Mouse (Mus musculus) liver, embryonic 12.5 days (tissue): ENCODE data around the gene Bola3. TPM values are rescaled to one million over a fixed set of nuclear protein-coding genes. Genes with fewer than 3 reads are reported as not detected.

Experiments used
- ATAC-seq: fragments of 200-750 bp; cut with Nextera tagmentation; 2 replicates; pipeline ENCODE4 v1.8.0; 2017; ENCODE audit warnings: moderate number of reproducible peaks, mild to moderate bottlenecking, moderate library complexity
- H3K27ac ChIP-seq: fragments of 300-500 bp; sonication (generic); 2 replicates; pipeline ENCODE4 v1.5.1; 2016; ENCODE audit warnings: mild to moderate bottlenecking
- H3K27me3 ChIP-seq: fragments of 300-500 bp; sonication (generic); replicated peaks from 2 replicates; pipeline ENCODE4 v1.6.1; 2016; ENCODE audit warnings: mild to moderate bottlenecking, moderate library complexity
- H3K36me3 ChIP-seq: fragments of 300-500 bp; sonication (generic); 2 replicates; pipeline ENCODE4 v1.6.1; 2016; ENCODE audit warnings: mild to moderate bottlenecking, moderate library complexity
- H3K4me1 ChIP-seq: fragments of 300-500 bp; sonication (generic); 2 replicates; pipeline ENCODE4 v1.6.1; 2016
- H3K4me2 ChIP-seq: fragments of 300-500 bp; sonication (generic); 2 replicates; pipeline ENCODE4 v1.6.1; 2016; ENCODE audit warnings: mild to moderate bottlenecking, moderate library complexity
- H3K4me3 ChIP-seq: fragments of 300-500 bp; sonication (generic); 2 replicates; pipeline ENCODE4 v1.5.1; 2016; ENCODE audit warnings: mild to moderate bottlenecking, moderate library complexity
- H3K9ac ChIP-seq: fragments of 300-500 bp; sonication (generic); 2 replicates; pipeline ENCODE4 v1.6.1; 2016; ENCODE audit warnings: mild to moderate bottlenecking, moderate library complexity
- H3K9me3 ChIP-seq: fragments of 300-500 bp; sonication (generic); replicated peaks from 2 replicates; pipeline ENCODE4 v1.6.1; 2016; ENCODE audit warnings: mild to moderate bottlenecking, moderate library complexity
- WGBS: fragments of 180-500 bp; shearing (Covaris S2); methylation state at CpG from one replicate; pipeline ENCODE4 v1.1.7; 2016; ENCODE audit not compliant: insufficient replicate concordance; 5-methylcytosine and 5-hydroxymethylcytosine counted together
- polyA plus RNA-seq: library from polyadenylated mRNA; unstranded; fragments of >200 nt; fragmentation: Nextera tagmentation; extraction: Ambion mirVana; gene quantifications from 2 replicates; pipeline ENCODE4 v1.2.1, GENCODE M21; 2016

Gene Bola3
- polyA plus RNA-seq = 314 and 322 TPM in 2 replicates

DNA sequence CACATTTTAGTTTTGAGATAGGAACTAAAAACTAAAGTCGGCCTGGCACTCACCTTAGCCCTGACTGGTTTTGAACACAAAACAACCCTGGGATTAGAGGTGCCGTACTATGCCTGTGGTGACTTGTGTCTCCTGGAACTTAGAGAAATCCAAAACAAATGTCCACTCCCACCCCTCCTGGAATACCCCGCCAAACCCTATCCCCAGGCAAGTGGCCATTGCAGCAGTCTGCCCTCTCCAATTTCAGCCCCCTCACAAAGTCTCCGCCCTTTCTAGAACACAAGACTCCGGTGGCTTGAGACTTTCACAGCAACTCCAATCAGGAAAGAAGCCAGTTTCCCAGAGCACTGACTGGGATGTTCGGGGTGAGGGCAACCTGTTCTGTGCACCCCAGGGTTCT lies at the start of gene Bola3:
TSS of gene Bola3 (plus strand) at position 275 of the 400 bp plus-strand sequence.
- ATAC-seq = no peak
- peak within 1 kb of the TSS; percentile 76 for H3K4me2 ChIP-seq
- H3K36me3 ChIP-seq = peaks cover 54% of the 10 kb centered on the region
- peak within 1 kb of the TSS; percentile 95 for H3K9ac ChIP-seq
- H3K4me1 ChIP-seq = peaks cover 48% of the 10 kb centered on the region
- no peaks in the 10 kb centered on the region for H3K9me3 ChIP-seq
- no peaks in the 10 kb centered on the region for H3K27me3 ChIP-seq
- peak within 1 kb of the TSS; percentile 83 for H3K4me3 ChIP-seq
- H3K27ac ChIP-seq = peak within 1 kb of the TSS; percentile 98
- 39% methylated on average over 6 of the region's 6 CpGs for WGBS

DNA sequence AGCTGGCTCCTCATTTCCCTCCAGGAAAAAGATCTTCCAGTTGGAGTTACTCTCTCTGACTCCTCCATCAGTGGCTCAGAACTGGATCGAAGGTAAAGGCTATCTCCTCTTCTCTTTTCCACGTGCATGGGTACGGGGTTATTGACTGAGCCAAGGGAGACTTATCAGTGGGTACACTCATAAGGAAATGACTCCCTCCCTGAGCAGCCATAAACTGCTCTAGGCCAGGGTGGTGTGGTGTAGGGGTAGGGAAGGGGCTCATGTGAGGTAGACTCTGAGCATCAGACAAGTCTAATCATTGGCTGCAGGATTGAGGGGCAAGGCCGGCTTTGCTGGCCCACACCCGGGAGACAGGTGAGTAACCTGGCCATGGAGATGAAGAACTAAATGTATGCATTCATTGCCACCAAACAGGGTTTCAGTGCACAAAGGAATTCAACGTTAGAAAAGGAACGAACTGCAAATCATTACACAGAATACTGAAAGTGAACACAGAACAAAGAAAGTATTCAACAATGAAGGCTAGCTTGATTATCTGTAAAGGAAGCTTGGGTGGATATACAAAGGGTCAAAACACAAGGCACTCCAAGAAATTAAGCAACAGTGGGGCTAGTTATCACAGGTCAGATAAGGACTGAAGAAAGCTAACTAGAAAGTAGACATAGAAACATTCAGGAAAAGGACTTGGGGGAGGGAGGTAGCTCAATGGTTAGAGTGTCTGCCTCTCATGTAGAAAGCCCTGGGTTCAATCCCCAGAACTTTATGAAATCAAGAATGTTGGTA lies 48.3 kb upstream of the Bola3 start:
- Histone ChIP-seq H3K27me3 (peaks cover 22% of the 10 kb centered on the region), H3K9ac (no peak overlapping the region), H3K36me3 (peaks cover 27% of the 10 kb centered on the region), H3K9me3 (no peaks in the 10 kb centered on the region), H3K4me2 (no peak overlapping the region), H3K4me3 (no peak overlapping the region), H3K4me1 (no peaks in the 10 kb centered on the region), H3K27ac (no peak overlapping the region)
- 58% methylated on average over 7 of the region's 7 CpGs for WGBS
- no peak for ATAC-seq

DNA sequence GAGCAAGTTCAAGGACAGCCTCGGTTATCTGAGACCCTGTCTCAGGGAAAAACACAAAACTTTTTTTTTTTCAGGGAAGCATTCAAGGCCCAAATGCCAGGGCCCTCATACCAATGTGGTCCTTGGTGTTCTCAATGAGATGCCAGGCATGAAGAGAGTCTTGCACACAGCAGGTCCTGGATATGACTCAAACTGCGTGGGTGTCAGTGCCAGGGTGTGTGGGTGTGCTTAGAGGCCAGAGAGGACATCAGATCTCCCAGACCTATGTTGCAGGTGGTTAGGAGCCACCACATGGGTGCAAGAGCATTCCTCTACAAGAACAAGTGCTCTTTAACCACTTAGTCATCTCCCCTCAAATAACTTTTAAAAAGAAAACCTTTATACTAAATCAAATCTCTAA lies 47.7 kb upstream of the Bola3 start:
- Histone ChIP-seq H3K4me1 (no peaks in the 10 kb centered on the region), H3K27ac (no peak overlapping the region), H3K4me2 (no peak overlapping the region), H3K9me3 (no peaks in the 10 kb centered on the region), H3K4me3 (no peak overlapping the region), H3K27me3 (peaks cover 22% of the 10 kb centered on the region), H3K36me3 (peaks cover 34% of the 10 kb centered on the region), H3K9ac (no peak overlapping the region)
- no peak for ATAC-seq
- WGBS = 75% methylated on average over 2 of the region's 2 CpGs

DNA sequence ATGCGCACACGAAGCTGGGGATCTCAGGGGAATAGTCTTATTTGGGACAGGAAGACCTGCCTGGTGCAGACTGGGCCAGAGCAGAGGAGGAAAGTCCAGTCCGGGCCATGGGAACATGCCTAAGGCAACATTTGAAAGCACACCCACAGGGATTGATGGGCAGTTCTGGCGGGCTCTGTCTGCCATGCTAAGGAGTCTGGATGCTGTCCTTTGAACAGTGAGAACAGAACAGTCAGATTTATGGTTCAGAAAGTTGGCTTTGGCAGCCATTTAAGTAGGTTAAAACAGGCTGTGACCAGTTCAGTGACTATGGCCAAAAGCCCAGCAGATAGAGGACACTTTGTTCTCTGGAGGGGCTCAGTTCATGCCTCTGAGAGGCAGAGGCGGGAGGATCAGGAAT lies 46.7 kb upstream of the Bola3 start:
- Histone ChIP-seq H3K4me3 (no peak overlapping the region), H3K9me3 (no peaks in the 10 kb centered on the region), H3K4me2 (no peak overlapping the region), H3K4me1 (no peaks in the 10 kb centered on the region), H3K27ac (no peak overlapping the region), H3K27me3 (peaks cover 22% of the 10 kb centered on the region), H3K9ac (no peak overlapping the region), H3K36me3 (peaks cover 43% of the 10 kb centered on the region)
- 81% methylated on average over 5 of the region's 5 CpGs for WGBS
- peak; percentile 18; the same call in 1 of the 2 replicates for ATAC-seq

DNA sequence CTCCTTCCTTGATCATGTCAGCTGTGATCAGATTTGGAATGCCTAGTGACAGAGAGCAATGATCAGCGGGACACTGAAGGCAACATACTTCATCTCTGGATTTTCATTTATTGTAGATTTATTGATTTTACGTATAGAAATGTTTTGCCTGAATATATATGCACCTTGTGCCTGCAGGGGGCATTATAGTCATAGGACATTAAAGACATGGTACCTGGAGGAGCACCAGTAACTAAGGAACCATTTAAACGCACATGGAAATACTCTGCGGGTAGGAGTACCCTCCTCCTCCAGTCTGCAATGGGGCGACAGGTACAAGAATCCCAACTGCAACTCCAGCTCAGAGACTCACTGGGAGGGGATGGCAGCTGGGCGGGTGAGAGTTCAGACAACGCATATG lies 39.9 kb upstream of the Bola3 start:
- H3K9me3 ChIP-seq = no peaks in the 10 kb centered on the region
- no peak for ATAC-seq

DNA sequence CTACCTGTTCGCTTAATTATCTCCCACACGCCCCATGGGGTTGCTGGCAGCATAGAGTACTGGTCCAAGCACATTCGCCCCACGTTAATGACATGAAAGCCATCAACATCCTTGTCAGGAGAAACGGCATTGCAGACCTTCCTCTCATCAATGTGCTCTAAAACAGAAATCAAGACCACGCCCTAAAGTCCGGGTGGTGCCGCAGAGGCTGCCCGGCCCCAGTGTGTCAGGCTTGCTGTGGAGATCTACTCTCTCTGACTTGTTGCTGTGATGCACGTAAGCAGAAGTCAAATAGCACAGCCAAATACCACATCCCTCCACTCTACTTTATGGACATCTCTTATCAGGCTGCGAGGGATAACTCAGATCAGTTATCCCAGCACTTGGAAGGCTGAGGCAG lies 37.7 kb upstream of the Bola3 start:
- peak overlapping the region; percentile 12 for H3K9ac ChIP-seq
- H3K27ac ChIP-seq = peak overlapping the region; percentile 87

More for the DNA sequence above, 39.9 kb upstream of the Bola3 start:
- Histone ChIP-seq H3K27ac (no peak overlapping the region), H3K27me3 (no peaks in the 10 kb centered on the region), H3K4me1 (peaks cover 36% of the 10 kb centered on the region), H3K36me3 (peaks cover 100% of the 10 kb centered on the region), H3K9ac (no peak overlapping the region), H3K4me3 (no peak overlapping the region), H3K4me2 (no peak overlapping the region)
- 85% methylated on average over 7 of the region's 7 CpGs for WGBS

DNA sequence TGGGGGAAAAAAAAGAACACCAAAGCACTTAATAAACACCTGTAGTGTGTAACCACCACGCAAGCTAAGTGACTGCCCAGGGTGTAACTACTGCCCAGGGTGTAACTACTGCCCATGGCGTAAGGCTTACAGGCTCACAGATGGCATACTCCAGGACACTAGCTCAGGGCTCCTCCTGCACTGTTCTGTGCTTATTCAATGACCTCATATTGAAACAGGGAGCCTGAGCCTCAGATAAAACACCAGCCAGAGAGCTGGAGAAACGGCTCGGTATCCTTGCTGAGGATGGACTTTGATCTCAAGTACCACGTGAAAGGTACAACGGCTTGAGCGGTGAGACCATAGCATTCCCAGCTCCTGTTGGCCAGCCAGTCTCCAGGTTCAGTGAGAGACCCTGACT lies 36.9 kb upstream of the Bola3 start:
- ATAC-seq = no peak
- no peaks in the 10 kb centered on the region for H3K27me3 ChIP-seq
- H3K4me1 ChIP-seq = peaks cover 63% of the 10 kb centered on the region
- no peaks in the 10 kb centered on the region for H3K9me3 ChIP-seq
- no peak overlapping the region for H3K4me3 ChIP-seq
- H3K36me3 ChIP-seq = peaks cover 78% of the 10 kb centered on the region
- peak overlapping the region; percentile 64 for H3K9ac ChIP-seq
- H3K27ac ChIP-seq = peak overlapping the region; percentile 87
- peak overlapping the region; percentile 51 for H3K4me2 ChIP-seq
- WGBS = 77% methylated on average over 7 of the region's 7 CpGs

More for the DNA sequence above, 37.7 kb upstream of the Bola3 start:
- peaks cover 57% of the 10 kb centered on the region for H3K4me1 ChIP-seq
- WGBS = 70% methylated on average over 11 of the region's 11 CpGs
- peak; percentile 31; the same call in 1 of the 2 replicates for ATAC-seq
- peak overlapping the region; percentile 15 for H3K4me3 ChIP-seq
- H3K4me2 ChIP-seq = peak overlapping the region; percentile 51
- H3K36me3 ChIP-seq = peaks cover 86% of the 10 kb centered on the region
- no peaks in the 10 kb centered on the region for H3K9me3 ChIP-seq
- no peaks in the 10 kb centered on the region for H3K27me3 ChIP-seq

DNA sequence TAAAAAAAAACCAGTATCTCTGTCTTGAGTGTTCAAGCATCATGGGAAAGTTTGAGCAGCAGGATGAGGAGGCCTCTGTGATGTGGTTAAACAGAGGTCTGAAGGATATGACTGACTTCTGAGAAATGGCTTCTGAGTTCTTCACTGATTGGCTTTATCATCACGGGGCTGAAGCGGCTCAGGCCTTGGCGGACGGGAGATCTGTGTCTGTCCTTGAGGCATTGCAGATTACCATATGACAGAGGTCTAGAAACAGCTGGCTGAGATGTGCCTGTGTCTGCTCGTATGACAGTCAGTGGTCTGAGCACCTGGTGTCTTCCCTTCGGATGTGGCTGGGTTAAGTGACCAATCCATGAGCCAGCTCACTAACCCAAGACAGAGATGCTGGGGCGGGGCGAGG lies 36.4 kb upstream of the Bola3 start:
- Histone ChIP-seq H3K27ac (peak overlapping the region; percentile 87), H3K4me1 (peaks cover 63% of the 10 kb centered on the region), H3K9me3 (no peaks in the 10 kb centered on the region), H3K36me3 (peaks cover 73% of the 10 kb centered on the region), H3K27me3 (no peaks in the 10 kb centered on the region), H3K9ac (peak overlapping the region; percentile 64), H3K4me3 (0 out of 2 replicates have a peak overlapping the region, but pooled peaks have one; percentile 6), H3K4me2 (peak overlapping the region; percentile 51)
- peak; percentile 80 for ATAC-seq
- WGBS = 34% methylated on average over 8 of the region's 8 CpGs

DNA sequence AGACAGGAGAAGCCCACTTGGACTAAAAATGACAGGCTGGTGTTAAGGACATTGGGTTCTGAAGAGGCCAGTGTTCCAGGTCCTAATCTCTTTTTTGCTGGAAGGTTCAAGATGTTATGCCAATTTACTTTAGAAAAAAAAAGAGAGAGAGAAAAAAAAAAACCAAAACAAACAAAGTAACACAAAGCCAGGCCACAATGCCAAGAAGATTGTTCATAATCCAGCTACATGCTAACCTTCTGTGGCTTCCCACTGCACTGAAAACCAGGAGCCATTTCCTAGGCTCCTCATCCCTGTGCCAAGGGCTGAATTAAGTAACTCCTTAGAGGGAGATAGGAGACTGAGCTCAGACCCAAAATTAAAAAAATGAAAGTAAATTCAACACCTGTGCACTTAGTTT lies 33.7 kb upstream of the Bola3 start:
- peak overlapping the region; percentile 92 for H3K9ac ChIP-seq
- peaks cover 45% of the 10 kb centered on the region for H3K36me3 ChIP-seq
- H3K4me1 ChIP-seq = peaks cover 70% of the 10 kb centered on the region
- no peak for ATAC-seq
- peak overlapping the region; percentile 83 for H3K4me2 ChIP-seq
- peak overlapping the region; percentile 90 for H3K4me3 ChIP-seq
- no peaks in the 10 kb centered on the region for H3K27me3 ChIP-seq
- H3K27ac ChIP-seq = peak overlapping the region; percentile 88
- H3K9me3 ChIP-seq = no peaks in the 10 kb centered on the region

DNA sequence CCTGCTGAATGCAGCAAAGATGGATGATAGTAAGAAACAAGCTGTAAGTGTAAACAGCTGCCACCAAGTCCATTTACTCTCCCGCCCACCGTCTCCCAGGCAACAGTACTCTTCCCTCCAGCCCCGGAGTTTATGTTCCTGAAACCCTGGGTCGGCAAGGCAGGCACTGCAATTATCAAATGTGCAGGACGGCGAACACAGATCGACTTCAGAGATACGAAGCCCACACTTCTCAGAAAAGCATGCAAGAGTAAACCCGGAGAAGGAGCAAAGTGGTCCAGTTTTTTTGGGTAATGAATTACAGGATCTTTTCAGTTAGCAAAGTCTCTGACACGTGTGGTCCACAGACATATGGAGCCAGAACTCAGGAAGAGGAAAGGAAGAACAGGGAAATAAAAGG lies 32.9 kb upstream of the Bola3 start:
- peak overlapping the region; percentile 88 for H3K27ac ChIP-seq
- WGBS = 3% methylated on average over 10 of the region's 10 CpGs
- peak overlapping the region; percentile 90 for H3K4me3 ChIP-seq
- H3K36me3 ChIP-seq = peaks cover 38% of the 10 kb centered on the region
- H3K4me2 ChIP-seq = peak overlapping the region; percentile 83
- no peaks in the 10 kb centered on the region for H3K9me3 ChIP-seq
- no peaks in the 10 kb centered on the region for H3K27me3 ChIP-seq
- H3K4me1 ChIP-seq = peaks cover 65% of the 10 kb centered on the region
- peak; percentile 16; the same call in 1 of the 2 replicates for ATAC-seq
- peak overlapping the region; percentile 92 for H3K9ac ChIP-seq

DNA sequence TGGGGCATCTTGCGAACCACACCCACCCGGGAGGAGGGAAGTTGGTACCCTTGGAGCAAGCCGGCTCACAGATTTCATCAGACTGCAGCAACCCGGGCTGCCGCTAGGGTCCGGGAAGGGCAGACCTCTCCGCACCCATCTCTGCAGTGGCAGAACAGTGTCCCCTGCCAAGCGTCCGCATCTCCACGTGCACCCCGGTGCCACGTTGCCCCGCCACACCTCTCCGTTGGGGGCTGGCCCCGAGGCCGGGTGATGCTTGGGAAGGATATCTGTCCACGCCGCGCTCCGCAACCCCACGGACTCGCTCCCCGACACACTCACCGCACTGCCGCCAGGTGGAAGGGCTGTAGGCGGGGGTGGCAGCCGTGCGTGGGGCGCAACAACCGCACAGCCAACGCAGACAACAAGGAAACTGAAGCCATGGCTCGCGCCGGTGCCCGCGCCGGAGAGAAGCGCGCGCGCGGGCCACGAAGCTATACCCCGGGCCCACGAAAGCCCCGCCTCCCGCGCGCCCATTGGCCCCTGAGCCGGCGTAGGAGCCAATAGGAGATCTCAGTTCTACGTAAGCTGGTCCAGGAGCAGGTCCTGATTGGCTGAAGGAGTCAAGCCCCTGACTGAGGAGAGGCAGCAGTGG lies 31.7 kb upstream of the Bola3 start:
- peaks cover 26% of the 10 kb centered on the region for H3K36me3 ChIP-seq
- peak overlapping the region; percentile 90 for H3K4me3 ChIP-seq
- peak overlapping the region; percentile 88 for H3K27ac ChIP-seq
- H3K9me3 ChIP-seq = no peaks in the 10 kb centered on the region
- no peaks in the 10 kb centered on the region for H3K27me3 ChIP-seq
- peaks cover 53% of the 10 kb centered on the region for H3K4me1 ChIP-seq
- H3K4me2 ChIP-seq = peak overlapping the region; percentile 83
- ATAC-seq = peak; percentile 92
- peak overlapping the region; percentile 92 for H3K9ac ChIP-seq
- WGBS = under 1% methylated on average over 52 of the region's 52 CpGs

DNA sequence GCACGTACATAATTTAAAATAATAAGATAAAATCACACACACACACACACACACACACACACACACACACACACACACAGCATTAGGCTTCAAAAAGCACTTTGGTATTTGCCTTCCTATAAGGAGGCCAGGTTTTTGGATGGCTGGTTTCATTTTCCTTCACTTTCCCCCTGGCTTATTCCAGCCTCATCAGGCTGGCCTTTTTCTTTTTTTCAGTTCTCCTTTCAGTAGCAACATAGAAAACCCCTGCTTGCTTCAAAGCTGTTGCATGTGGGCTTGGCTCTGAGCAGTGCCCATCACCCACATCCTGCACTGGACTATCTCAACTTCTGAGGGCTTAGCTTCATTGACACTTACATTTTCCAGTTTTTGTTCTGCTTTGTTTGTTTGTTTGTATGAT lies 27.0 kb upstream of the Bola3 start:
- WGBS = 73% methylated on average over 1 of the region's 1 CpGs
- peaks cover 5% of the 10 kb centered on the region; the same call in 1 of the 2 replicates for H3K36me3 ChIP-seq
- H3K9me3 ChIP-seq = no peaks in the 10 kb centered on the region
- H3K27me3 ChIP-seq = no peaks in the 10 kb centered on the region
- no peak overlapping the region for H3K27ac ChIP-seq
- ATAC-seq = no peak
- no peak overlapping the region for H3K4me3 ChIP-seq
- no peak overlapping the region for H3K4me2 ChIP-seq
- H3K4me1 ChIP-seq = peaks cover 33% of the 10 kb centered on the region
- H3K9ac ChIP-seq = peak overlapping the region; percentile 40; the same call in 1 of the 2 replicates
